Mouse (Mus musculus) embryo, embryonic 11 days (tissue): ENCODE measurements around the gene Catsper4.

Experiments used
- DNase-seq: peaks from one replicate; pipeline ENCODE4 v3.0.0-alpha.2; 2015

Catsper4 gene

DNA sequence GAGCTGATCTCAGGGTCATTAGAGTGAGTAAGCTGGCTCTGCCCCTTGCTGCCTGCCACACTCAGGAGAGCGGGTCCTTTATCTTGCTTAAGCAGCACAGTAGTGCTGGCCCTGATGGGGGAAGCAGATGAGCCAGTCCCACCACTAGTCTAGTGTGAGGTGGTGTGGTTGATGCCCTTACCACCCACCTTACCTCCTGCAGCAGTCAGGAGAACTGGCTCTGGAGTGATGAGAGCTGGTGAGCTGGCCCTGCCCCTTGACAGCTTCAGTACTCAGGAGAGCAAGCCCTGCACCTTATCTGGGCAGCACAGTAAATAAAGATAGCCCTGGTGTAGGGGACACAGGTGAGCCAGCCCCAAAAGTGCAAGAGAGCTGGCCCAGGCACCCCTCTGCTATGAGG is 46.1 kb downstream of the Catsper4 start:
- no peak for DNase-seq

- DNase-seq: no peak
Observed at GRCm38 (mm10) chr4:134172391-134172790, 54.8 kb downstream of the Catsper4 start.

- no peak for DNase-seq
Observed at GRCm38 (mm10) chr4:134166906-134167305, 60.3 kb downstream of the Catsper4 start.

DNA sequence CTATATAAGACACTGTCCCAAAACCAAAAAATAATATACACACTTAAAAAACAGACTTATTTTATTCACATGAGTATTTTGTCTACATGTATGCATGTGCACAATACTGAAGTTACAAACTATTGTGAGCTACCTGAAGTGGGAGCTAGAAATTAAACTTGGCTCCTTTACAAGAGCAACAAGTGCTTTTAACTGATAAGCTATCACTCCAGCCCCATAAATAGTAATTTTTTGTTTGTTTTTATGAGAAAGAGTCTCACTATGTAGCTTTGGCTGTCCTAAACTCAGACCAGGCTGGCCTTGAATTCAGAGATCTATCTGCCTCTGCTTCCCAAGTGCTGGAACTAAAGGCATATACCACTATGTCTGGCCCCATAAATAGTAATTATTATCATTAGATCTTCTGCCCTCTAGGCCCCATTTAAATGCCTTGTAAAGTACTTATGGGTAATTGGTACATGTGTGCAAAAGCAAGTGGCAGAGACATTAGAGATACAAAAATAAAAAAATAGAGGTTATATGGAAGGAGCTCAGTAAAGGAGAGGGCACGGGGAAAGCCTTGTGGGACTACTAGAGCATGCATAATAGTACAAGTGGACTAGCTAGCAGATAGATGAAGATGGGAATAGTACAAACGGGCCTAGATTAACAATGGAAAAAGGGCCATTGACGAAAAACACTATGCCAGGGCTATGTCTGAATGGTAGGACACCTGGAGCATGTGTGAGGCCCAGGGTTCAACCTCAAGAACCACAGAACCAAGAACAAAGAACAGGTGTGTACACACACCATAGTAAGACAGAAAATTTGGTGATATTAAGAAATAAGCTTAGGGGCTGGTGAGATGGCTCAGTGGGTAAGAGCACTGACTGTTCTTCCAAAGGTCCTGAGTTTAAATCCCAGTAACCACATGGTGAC is 61.4 kb downstream of the Catsper4 start:
- DNase-seq: no peak

DNA sequence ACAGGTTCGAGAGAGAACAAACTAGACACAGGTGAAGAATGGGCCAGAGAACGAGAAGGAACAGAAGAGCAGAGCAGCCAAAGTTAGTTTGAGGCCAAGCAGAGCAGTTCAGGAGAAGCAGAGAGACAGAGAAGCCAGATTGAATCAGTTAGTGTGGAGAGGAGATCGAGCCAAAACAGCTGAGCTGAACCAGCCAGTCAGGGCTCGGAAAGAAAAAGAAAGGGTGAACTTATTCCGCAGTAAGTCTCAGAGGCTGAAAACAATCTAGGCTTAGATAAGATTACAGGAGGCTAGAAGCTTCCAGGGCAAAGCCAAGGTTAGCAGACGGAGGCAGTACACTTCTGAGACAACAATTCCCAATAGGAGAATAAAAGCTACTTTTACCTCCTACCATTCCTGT is 62.2 kb downstream of the Catsper4 start:
- DNase-seq: no peak

- DNase-seq: no peak
Observed at GRCm38 (mm10) chr4:134164591-134164990, 62.6 kb downstream of the Catsper4 start.
